Mouse (Mus musculus) liver, embryonic 13.5 days (tissue): ENCODE measurements around the gene Adgrf1. TPM values are rescaled to one million over a fixed set of nuclear protein-coding genes. Genes with fewer than 3 reads are reported as not detected.

Source experiments
- ATAC-seq: fragments of 200-750 bp; cut with Nextera tagmentation; 2 replicates; pipeline ENCODE4 v1.8.0; 2017; ENCODE audit warnings: low read depth, mild to moderate bottlenecking, moderate number of reproducible peaks, moderate library complexity
- DNase-seq: peaks from one replicate; pipeline ENCODE4 v3.0.0; 2022
- H3K27ac ChIP-seq: fragments of 300-500 bp; sonication (generic); 2 replicates; pipeline ENCODE4 v1.5.1; 2015; ENCODE audit warnings: moderate library complexity, mild to moderate bottlenecking, inconsistent platforms
- H3K27me3 ChIP-seq: fragments of 300-500 bp; sonication (generic); 2 replicates; pipeline ENCODE4 v1.6.1; 2015; ENCODE audit warnings: mild to moderate bottlenecking, inconsistent platforms
- H3K36me3 ChIP-seq: fragments of 300-500 bp; sonication (generic); 2 replicates; pipeline ENCODE4 v1.6.1; 2015; ENCODE audit warnings: mild to moderate bottlenecking, inconsistent platforms
- H3K4me1 ChIP-seq: fragments of 300-500 bp; sonication (generic); replicated peaks from 2 replicates; pipeline ENCODE4 v1.6.1; 2015; ENCODE audit warnings: inconsistent platforms
- H3K4me2 ChIP-seq: fragments of 300-500 bp; sonication (generic); 2 replicates; pipeline ENCODE4 v1.6.1; 2015; ENCODE audit warnings: inconsistent platforms, mild to moderate bottlenecking, moderate library complexity
- H3K4me3 ChIP-seq: fragments of 300-500 bp; sonication (generic); replicated peaks from 2 replicates; pipeline ENCODE4 v1.5.1; 2015; ENCODE audit warnings: mild to moderate bottlenecking, inconsistent platforms
- H3K9ac ChIP-seq: fragments of 300-500 bp; sonication (generic); 2 replicates; pipeline ENCODE4 v1.6.1; 2015; ENCODE audit warnings: mild to moderate bottlenecking, inconsistent platforms
- H3K9me3 ChIP-seq: fragments of 300-500 bp; sonication (generic); replicated peaks from 2 replicates; pipeline ENCODE4 v1.6.1; 2016; ENCODE audit warnings: inconsistent platforms
- WGBS: fragments of 180-500 bp; shearing (Covaris S2); methylation state at CpG from one replicate; pipeline ENCODE4 v1.1.7; 2015; ENCODE audit not compliant: insufficient replicate concordance; 5-methylcytosine and 5-hydroxymethylcytosine counted together
- polyA plus RNA-seq: library from polyadenylated mRNA; unstranded; fragments of >200 nt; fragmentation: Nextera tagmentation; extraction: Ambion mirVana; gene quantifications from 2 replicates; pipeline ENCODE4 v1.2.1, GENCODE M21; 2015

Adgrf1 gene
- polyA plus RNA-seq, 1 experiment from 2014 or later = 0.16 TPM

GRCm38 (mm10) chr17:43267046-43267749 lies 2.9 kb upstream of the Adgrf1 start:
- no peak for ATAC-seq
- no peak overlapping the region for H3K4me3 ChIP-seq
- no peak overlapping the region for H3K27ac ChIP-seq
- H3K36me3 ChIP-seq = no peaks in the 10 kb centered on the region
- no peak overlapping the region for H3K9ac ChIP-seq
- H3K4me2 ChIP-seq = no peak overlapping the region
- no peaks in the 10 kb centered on the region; the same call in 1 of the 2 replicates for H3K9me3 ChIP-seq
- peaks cover 9% of the 10 kb centered on the region for H3K4me1 ChIP-seq
- H3K27me3 ChIP-seq = no peaks in the 10 kb centered on the region
- 59% methylated on average over 9 of the region's 9 CpGs for WGBS
- no peak for DNase-seq

DNA sequence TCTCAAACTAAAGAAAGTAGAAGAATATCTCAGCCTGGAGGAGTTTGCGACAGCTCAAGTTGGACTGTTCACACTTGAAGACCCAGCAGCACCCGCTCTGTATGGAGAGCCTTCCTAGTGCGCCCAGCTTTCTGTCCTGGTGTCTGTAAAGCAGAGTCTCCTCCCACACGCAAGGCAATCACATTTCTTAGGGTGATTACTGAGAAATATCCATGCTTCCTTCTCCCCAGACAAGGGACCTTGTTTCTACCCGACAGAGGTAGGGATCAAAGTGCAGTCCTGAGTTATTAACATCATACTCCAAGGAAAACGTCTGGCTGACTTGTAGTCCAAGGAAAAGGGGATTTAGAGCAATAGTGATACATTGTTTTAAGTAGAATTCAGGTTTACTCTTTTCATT lies 6.1 kb downstream of the Adgrf1 start:
- 66% methylated on average over 6 of the region's 6 CpGs for WGBS
- Histone ChIP-seq H3K4me3 (no peak overlapping the region), H3K27me3 (no peaks in the 10 kb centered on the region), H3K9me3 (no peaks in the 10 kb centered on the region), H3K36me3 (no peaks in the 10 kb centered on the region), H3K4me2 (no peak overlapping the region), H3K9ac (no peak overlapping the region), H3K4me1 (no peaks in the 10 kb centered on the region), H3K27ac (no peak overlapping the region)
- ATAC-seq = no peak
- DNase-seq = no peak

GRCm38 (mm10) chr17:43277223-43277622 lies 7.1 kb downstream of the Adgrf1 start:
- no peaks in the 10 kb centered on the region for H3K27me3 ChIP-seq
- H3K4me3 ChIP-seq = no peak overlapping the region
- H3K9ac ChIP-seq = no peak overlapping the region
- WGBS = 60% methylated on average over 4 of the region's 4 CpGs
- ATAC-seq = no peak
- DNase-seq = no peak
- no peak overlapping the region for H3K4me2 ChIP-seq
- no peaks in the 10 kb centered on the region for H3K36me3 ChIP-seq
- no peaks in the 10 kb centered on the region for H3K4me1 ChIP-seq
- H3K27ac ChIP-seq = no peak overlapping the region
- no peaks in the 10 kb centered on the region for H3K9me3 ChIP-seq

DNA sequence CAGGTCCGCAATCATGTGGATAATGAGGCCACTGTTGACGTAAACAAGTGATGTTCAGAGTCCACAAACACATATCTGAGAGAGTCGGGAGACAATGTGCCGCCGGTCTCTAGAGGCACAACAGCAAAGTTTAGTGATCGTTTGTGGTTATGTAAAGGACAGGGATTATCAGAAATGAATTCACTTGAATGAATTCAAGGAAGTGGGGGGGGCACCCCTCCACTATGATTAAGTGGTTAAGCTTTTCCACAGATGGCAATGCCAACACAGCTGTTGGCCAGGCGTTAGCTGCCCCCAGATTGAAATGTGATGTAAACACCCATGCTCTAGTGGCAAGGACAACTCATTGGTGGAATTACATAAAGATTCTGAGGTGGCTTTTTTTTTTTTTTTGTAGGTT lies 9.5 kb downstream of the Adgrf1 start:
- Histone ChIP-seq H3K36me3 (no peaks in the 10 kb centered on the region), H3K27ac (no peak overlapping the region), H3K4me3 (no peak overlapping the region), H3K4me1 (no peaks in the 10 kb centered on the region), H3K27me3 (no peaks in the 10 kb centered on the region), H3K9ac (no peak overlapping the region), H3K4me2 (no peak overlapping the region), H3K9me3 (no peaks in the 10 kb centered on the region)
- WGBS = 47% methylated on average over 7 of the region's 7 CpGs
- DNase-seq (no peak), ATAC-seq (no peak)

DNA sequence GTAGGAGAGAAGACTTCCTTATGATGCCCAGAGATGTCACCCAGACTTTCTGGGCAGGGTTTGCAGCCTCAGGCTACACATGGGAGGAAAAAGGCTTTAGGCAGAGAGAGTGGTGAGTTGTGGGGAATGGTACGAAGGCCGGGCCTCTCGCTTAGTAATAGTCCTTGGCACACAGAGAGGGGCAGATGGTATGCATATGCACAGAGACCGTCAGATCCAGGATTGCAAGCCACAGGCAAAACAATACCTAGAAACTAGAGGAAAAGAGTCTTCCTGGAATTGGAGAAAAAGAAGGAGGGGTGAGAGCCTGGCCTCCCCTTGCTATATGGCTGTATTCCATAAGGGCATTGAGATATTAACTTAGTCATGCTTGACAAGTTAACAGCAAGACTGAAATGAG lies 12.2 kb downstream of the Adgrf1 start:
- no peak overlapping the region for H3K4me3 ChIP-seq
- H3K9ac ChIP-seq = no peak overlapping the region
- no peak overlapping the region for H3K4me2 ChIP-seq
- ATAC-seq = no peak
- H3K27me3 ChIP-seq = no peaks in the 10 kb centered on the region
- no peaks in the 10 kb centered on the region for H3K36me3 ChIP-seq
- H3K27ac ChIP-seq = no peak overlapping the region
- 64% methylated on average over 4 of the region's 4 CpGs for WGBS
- no peaks in the 10 kb centered on the region for H3K9me3 ChIP-seq
- no peak for DNase-seq
- H3K4me1 ChIP-seq = no peaks in the 10 kb centered on the region

- H3K27ac ChIP-seq = no peak overlapping the region
- no peaks in the 10 kb centered on the region for H3K27me3 ChIP-seq
- no peaks in the 10 kb centered on the region for H3K4me1 ChIP-seq
- 44% methylated on average over 5 of the region's 5 CpGs for WGBS
- no peak overlapping the region for H3K4me3 ChIP-seq
- no peak for ATAC-seq
- no peaks in the 10 kb centered on the region for H3K9me3 ChIP-seq
- DNase-seq = no peak
- H3K36me3 ChIP-seq = no peaks in the 10 kb centered on the region
- no peak overlapping the region for H3K9ac ChIP-seq
- no peak overlapping the region for H3K4me2 ChIP-seq
Observed at GRCm38 (mm10) chr17:43282828-43283227, 12.7 kb downstream of the Adgrf1 start.

DNA sequence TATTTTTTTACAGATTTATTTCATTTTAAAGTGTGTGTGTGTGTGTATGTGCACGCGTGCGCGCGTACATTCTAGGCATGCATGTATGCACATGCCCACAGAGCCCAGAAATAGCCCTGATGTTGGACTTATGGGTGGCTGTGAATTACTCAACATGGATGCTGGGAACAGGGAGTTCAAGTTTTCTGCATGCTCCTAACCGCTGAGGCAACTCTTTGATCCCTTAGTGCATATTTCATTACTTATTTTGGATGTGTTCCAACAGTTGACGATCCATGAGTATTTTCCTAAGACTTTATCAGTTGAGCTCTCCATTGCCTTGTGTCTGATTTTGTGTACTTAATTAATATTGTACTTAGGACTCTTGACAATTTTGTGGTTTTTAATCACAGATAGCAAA lies 29.4 kb downstream of the Adgrf1 start:
- Histone ChIP-seq H3K27ac (no peak overlapping the region), H3K9ac (no peak overlapping the region), H3K27me3 (no peaks in the 10 kb centered on the region), H3K4me2 (no peak overlapping the region), H3K4me3 (no peak overlapping the region), H3K36me3 (no peaks in the 10 kb centered on the region), H3K9me3 (no peaks in the 10 kb centered on the region), H3K4me1 (no peaks in the 10 kb centered on the region)
- DNase-seq = no peak
- ATAC-seq = no peak
- 79% methylated on average over 7 of the region's 7 CpGs for WGBS

DNA sequence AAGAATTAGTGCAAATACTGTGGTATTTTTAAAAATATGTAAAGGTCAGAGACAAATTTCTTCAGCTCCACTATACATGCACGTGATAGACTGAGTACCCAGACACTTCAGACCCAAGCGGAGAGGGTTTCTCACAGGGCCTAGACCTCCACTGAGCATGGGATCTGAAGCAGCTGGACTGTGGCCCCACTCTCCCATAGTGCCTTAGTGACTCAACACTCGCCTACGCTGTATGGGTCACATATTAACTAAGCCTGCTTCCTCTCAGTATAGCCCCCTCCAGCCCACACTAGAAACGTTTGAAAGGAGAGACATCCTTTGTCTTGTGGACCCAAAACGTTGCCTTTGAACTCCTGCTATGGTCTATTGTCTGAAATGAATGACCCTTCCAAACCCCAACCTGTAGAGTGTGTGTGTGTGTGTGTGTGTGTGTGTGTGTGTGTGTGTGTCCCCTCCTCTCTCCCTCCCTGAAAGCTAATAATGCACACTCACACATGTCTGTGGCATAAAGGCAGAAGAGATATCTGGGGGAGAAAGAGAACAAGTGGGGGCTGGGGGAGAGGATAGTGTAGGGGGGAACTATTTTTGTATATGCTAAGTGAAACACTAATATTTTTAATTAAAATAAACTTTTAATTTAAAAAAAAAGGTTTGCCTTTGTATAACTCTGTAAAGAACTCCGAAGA lies 56.0 kb downstream of the Adgrf1 start:
- H3K9ac ChIP-seq = peak overlapping the region; percentile 61
- 44% methylated on average over 7 of the region's 7 CpGs for WGBS
- no peaks in the 10 kb centered on the region for H3K9me3 ChIP-seq
- no peaks in the 10 kb centered on the region for H3K36me3 ChIP-seq
- peak overlapping the region; percentile 93 for H3K27ac ChIP-seq
- peaks cover 59% of the 10 kb centered on the region for H3K4me1 ChIP-seq
- no peaks in the 10 kb centered on the region for H3K27me3 ChIP-seq
- peak overlapping the region; percentile 65 for H3K4me2 ChIP-seq
- H3K4me3 ChIP-seq = 0 out of 2 replicates have a peak overlapping the region, but pooled peaks have one; percentile 42
- DNase-seq = no peak
- no peak for ATAC-seq

DNA sequence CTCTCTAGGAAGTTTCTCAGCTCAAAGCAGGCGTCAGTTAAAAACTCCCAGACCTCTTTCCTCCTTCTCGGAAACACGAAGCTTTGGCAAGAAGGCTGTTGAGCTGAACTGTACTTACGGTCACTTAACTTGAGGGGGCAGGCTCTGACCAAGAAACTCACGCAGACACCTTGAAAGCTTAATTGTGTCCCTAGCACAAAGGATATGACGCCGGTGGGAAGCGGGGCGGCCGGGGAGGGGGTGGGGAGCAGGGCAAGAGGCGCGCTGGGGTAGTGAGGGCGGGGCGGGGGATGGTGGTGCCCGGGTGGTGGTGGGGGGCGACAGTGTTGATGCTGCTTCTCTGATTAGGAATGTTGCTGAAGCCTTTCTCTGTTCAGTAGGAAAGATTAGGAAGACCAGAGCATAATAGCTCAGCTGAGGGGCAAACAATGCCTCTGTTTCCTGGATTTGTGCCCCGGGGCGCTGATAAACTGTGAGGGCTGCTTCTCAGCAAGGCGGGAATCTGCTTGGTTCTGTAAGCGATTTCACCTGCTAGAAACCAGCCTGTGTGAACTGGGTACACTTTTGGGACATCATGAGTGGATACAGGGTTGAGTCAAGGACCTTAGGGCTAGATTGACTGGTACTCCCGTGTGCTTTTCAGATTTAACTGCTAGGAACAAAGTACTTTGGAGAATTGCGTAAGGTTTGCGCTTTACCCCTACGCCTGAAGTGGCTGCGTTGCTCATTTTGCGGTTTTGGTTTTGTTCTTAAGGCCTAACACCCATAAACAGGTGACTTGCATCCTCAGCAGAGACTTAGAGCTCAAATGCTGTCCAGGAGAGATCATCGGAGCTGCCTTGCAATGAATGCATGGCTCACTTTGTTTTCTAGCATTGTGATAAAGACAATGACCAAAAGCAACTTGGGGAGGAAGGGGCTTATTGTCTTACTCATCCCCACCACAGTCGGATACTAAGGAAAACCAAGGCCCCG lies 56.9 kb downstream of the Adgrf1 start:
- H3K4me1 ChIP-seq = peaks cover 68% of the 10 kb centered on the region
- H3K4me2 ChIP-seq = peak overlapping the region; percentile 65

DNA sequence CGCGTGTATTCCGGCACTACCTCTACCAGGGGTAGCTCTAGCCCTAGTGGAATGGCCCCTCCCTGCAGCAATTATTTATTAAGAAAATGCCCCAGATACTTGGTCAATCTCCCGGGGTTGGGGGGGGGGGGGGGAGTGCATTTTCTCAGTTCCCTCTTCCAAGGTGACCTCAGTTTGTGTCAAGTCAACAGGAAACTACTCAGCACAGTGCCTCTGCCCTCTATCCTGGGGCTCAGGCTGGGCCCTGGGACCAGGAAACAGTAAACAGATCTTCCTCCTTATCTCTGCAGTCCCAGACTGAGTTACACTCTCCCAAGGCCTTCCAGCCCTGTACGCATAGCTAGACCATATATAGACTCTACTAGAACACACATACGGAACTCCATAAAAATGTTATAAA lies 57.7 kb downstream of the Adgrf1 start:
- H3K27me3 ChIP-seq = no peaks in the 10 kb centered on the region
- H3K4me1 ChIP-seq = peaks cover 74% of the 10 kb centered on the region
- peak overlapping the region; percentile 93 for H3K27ac ChIP-seq
- peak overlapping the region; percentile 65 for H3K4me2 ChIP-seq
- H3K36me3 ChIP-seq = no peaks in the 10 kb centered on the region
- H3K9ac ChIP-seq = peak overlapping the region; percentile 61
- no peak overlapping the region for H3K4me3 ChIP-seq
- ATAC-seq (peak; percentile 89), DNase-seq (peak; percentile 69)
- no peaks in the 10 kb centered on the region for H3K9me3 ChIP-seq
- WGBS = 27% methylated on average over 6 of the region's 6 CpGs

More for the DNA sequence above, 56.9 kb downstream of the Adgrf1 start:
- Histone ChIP-seq H3K36me3 (no peaks in the 10 kb centered on the region), H3K9me3 (no peaks in the 10 kb centered on the region), H3K27ac (peak overlapping the region; percentile 93), H3K27me3 (no peaks in the 10 kb centered on the region), H3K9ac (peak overlapping the region; percentile 61), H3K4me3 (peak overlapping the region; percentile 42)
- DNase-seq (peak; percentile 59), ATAC-seq (no peak)
- WGBS = 7% methylated on average over 28 of the region's 29 CpGs

GRCm38 (mm10) chr17:43329216-43329615 lies 59.1 kb downstream of the Adgrf1 start:
- Histone ChIP-seq H3K27me3 (no peaks in the 10 kb centered on the region), H3K36me3 (no peaks in the 10 kb centered on the region), H3K4me3 (no peak overlapping the region), H3K27ac (peak overlapping the region; percentile 93), H3K9ac (no peak overlapping the region; the same call in 1 of the 2 replicates), H3K4me1 (peaks cover 85% of the 10 kb centered on the region), H3K9me3 (no peaks in the 10 kb centered on the region), H3K4me2 (peak overlapping the region; percentile 50)
- DNase-seq (peak; percentile 53), ATAC-seq (no peak)
- 50% methylated on average over 4 of the region's 4 CpGs for WGBS
